Mouse (Mus musculus) megakaryocyte, adult 5-6 weeks (primary cell): ENCODE data around the gene 4933428G20Rik. TPM values are rescaled to one million over a fixed set of nuclear protein-coding genes. Genes with fewer than 3 reads are reported as not detected.

Source experiments
- total RNA-seq, 2 experiments: library from RNA; stranded (forward) in 1 of 2; stranded (reverse) in 1 of 2; fragments of 153-499, 151-499 nt in 1 of 2; fragments of 221-1000, 200-1000 nt in 1 of 2; gene quantifications; 2 replicates each; pipeline versions ENCODE4 v1.2.3 to v1.2.4; 2015 to 2017

The 4933428G20Rik gene
- total RNA-seq, 2 experiments from 2014 or later, result not detected

Other genes with a start within 250 kb of the 4933428G20Rik start
- 39.3 and 45.0 TPM in 2 replicates for gene Npepps, start 219.7 kb downstream of the 4933428G20Rik start, total RNA-seq (2015)
- gene Npepps, start 219.7 kb downstream of the 4933428G20Rik start, total RNA-seq (2017), result 32.3 and 41.5 TPM in 2 replicates
- 17.2 and 19.8 TPM in 2 replicates for gene Mrpl45, start 184.6 kb downstream of the 4933428G20Rik start, total RNA-seq (2015)
- 8.2 and 15.2 TPM in 2 replicates for gene Mrpl45, start 184.6 kb downstream of the 4933428G20Rik start, total RNA-seq (2017)
- not detected in 2 replicates for gene Gpr179, start 148.3 kb downstream of the 4933428G20Rik start, total RNA-seq (2015)
- under 0.01 TPM in 1 of 2 replicates, not detected in the other for gene Gpr179, start 148.3 kb downstream of the 4933428G20Rik start, total RNA-seq (2017)
- gene Socs7, start 137.8 kb downstream of the 4933428G20Rik start, total RNA-seq (2015), result 4.0 and 4.4 TPM in 2 replicates
- gene Socs7, start 137.8 kb downstream of the 4933428G20Rik start, total RNA-seq (2017), result 7.6 and 8.5 TPM in 2 replicates
- gene Arhgap23, start 84.8 kb downstream of the 4933428G20Rik start, total RNA-seq (2015), result 7.7 and 9.8 TPM in 2 replicates
- 5.8 and 9.4 TPM in 2 replicates for gene Arhgap23, start 84.8 kb downstream of the 4933428G20Rik start, total RNA-seq (2017)
- not detected in 2 replicates for gene Srcin1, start 75.8 kb upstream of the 4933428G20Rik start, total RNA-seq (2015)
- gene Srcin1, start 75.8 kb upstream of the 4933428G20Rik start, total RNA-seq (2017), result not detected in 2 replicates
- gene Epop, start 129.4 kb upstream of the 4933428G20Rik start, total RNA-seq (2015), result 0.18 and 1.2 TPM in 2 replicates
- gene Epop, start 129.4 kb upstream of the 4933428G20Rik start, total RNA-seq (2017), result 0.40 TPM in 1 of 2 replicates, not detected in the other
- gene Mllt6, start 163.1 kb upstream of the 4933428G20Rik start, total RNA-seq (2015), result 4.3 and 6.3 TPM in 2 replicates
- 6.9 and 7.1 TPM in 2 replicates for gene Mllt6, start 163.1 kb upstream of the 4933428G20Rik start, total RNA-seq (2017)
- gene Cisd3, start 185.5 kb upstream of the 4933428G20Rik start, total RNA-seq (2015), result 18.7 and 19.8 TPM in 2 replicates
- 2.3 and 12.8 TPM in 2 replicates for gene Cisd3, start 185.5 kb upstream of the 4933428G20Rik start, total RNA-seq (2017)
- gene Pcgf2, start 200.2 kb upstream of the 4933428G20Rik start, total RNA-seq (2015), result 2.8 and 3.1 TPM in 2 replicates
- gene Pcgf2, start 200.2 kb upstream of the 4933428G20Rik start, total RNA-seq (2017), result 1.0 and 2.4 TPM in 2 replicates
- 81.0 and 111 TPM in 2 replicates for gene Psmb3, start 203.1 kb upstream of the 4933428G20Rik start, total RNA-seq (2015)
- 137 and 179 TPM in 2 replicates for gene Psmb3, start 203.1 kb upstream of the 4933428G20Rik start, total RNA-seq (2017)
- 14.9 and 17.3 TPM in 2 replicates for gene Pip4k2b, start 244.4 kb upstream of the 4933428G20Rik start, total RNA-seq (2015)
- gene Pip4k2b, start 244.4 kb upstream of the 4933428G20Rik start, total RNA-seq (2017), result 19.6 and 25.7 TPM in 2 replicates